Comparison of ENCODE assay signal across 23 mouse cellular contexts in the genomic region with DNA sequence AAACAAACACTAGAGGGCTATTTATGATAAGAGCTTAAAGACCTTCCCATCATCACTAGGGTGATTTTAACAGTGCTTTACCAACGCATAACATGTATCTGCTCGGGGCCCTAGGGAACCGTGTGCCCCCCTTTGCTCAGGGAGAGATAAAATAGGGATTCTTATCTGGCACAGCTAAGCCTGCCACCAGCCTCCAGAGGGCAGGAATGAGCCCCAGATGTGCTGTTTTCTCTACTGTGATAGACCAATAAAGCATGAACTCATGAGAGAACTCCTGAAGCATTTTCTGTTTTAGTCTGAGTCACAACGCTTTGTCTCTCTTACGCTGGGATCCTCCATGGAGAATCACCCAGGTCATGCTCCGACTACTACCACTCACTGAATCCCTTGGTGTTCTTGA. TPM values are rescaled to one million over a fixed set of nuclear protein-coding genes. Genes with fewer than 3 reads are reported as not detected.
DNase-seq lines count a peak whose midpoint lies in the region; ATAC-seq and TF ChIP-seq lines count a peak whose summit lies in the region.
"Had no signal": no experiment of that assay in that cellular context is flagged by ENCODE, and none has a peak within 500 bp of the region (broad histone marks: within the 10 kb centered on the region; RNA-seq: fewer than 3 reads in every experiment).

No protein-coding gene starts in this region.

- H3K27me3 ChIP-seq in midbrain, postnatal 0 days (ENCODE audit: insufficient read depth, low read length) = no peaks in the 10 kb centered on the region
- H3K27me3 ChIP-seq in midbrain, embryonic 10.5 days (ENCODE audit: low read depth, poor library complexity, severe bottlenecking) = no peaks in the 10 kb centered on the region
- H3K27me3 ChIP-seq in liver, embryonic 12.5 days (replicated peaks) = peaks cover 12% of the 10 kb centered on the region
- H3K27me3 ChIP-seq: embryonic facial prominence, embryonic 15.5 days; forebrain, embryonic 13.5 days; heart, embryonic 12.5 days; midbrain, embryonic 12.5 days had no signal

- H3K4me2 ChIP-seq in midbrain, postnatal 0 days (ENCODE audit: low read depth, low read length, poor library complexity, severe bottlenecking) = no peak overlapping the region
- H3K4me2 ChIP-seq in liver, embryonic 12.5 days = peak overlapping the region; percentile 56; the same call in 1 of the 2 replicates
- H3K4me2 ChIP-seq: embryonic facial prominence, embryonic 15.5 days; forebrain, embryonic 13.5 days; heart, embryonic 12.5 days; lung, embryonic 14.5 days; midbrain, embryonic 12.5 days had no signal

- H3K4me3 ChIP-seq in gastrocnemius, adult 2 months = no peak overlapping the region
- no peak overlapping the region for H3K4me3 ChIP-seq in midbrain, postnatal 0 days (ENCODE audit: low read depth, low read length)
- H3K4me3 ChIP-seq in midbrain, embryonic 10.5 days = no peak overlapping the region
- H3K4me3 ChIP-seq in liver, embryonic 12.5 days = no peak overlapping the region
- H3K4me3 ChIP-seq: embryonic facial prominence, embryonic 15.5 days; forebrain, embryonic 13.5 days; heart, embryonic 12.5 days; midbrain, embryonic 12.5 days had no signal

- peak; percentile 5; the same call in 1 of the 2 replicates for TF ChIP-seq CTCF in gastrocnemius, adult 2 months (IDR thresholded peaks at IDR 0.05)
- peak; percentile 48 for TF ChIP-seq CTCF in midbrain, postnatal 0 days (IDR thresholded peaks at IDR 0.05)

- H3K9me3 ChIP-seq in midbrain, postnatal 0 days (ENCODE audit: low read length) = no peaks in the 10 kb centered on the region
- H3K9me3 ChIP-seq in midbrain, embryonic 10.5 days (replicated peaks) = peaks cover 9% of the 10 kb centered on the region
- H3K9me3 ChIP-seq in liver, embryonic 12.5 days (replicated peaks) = peaks cover 16% of the 10 kb centered on the region
- H3K9me3 ChIP-seq: embryonic facial prominence, embryonic 15.5 days; forebrain, embryonic 13.5 days; midbrain, embryonic 12.5 days had no signal

- no peak for ATAC-seq in midbrain, postnatal 0 days (ENCODE audit: low FRiP score)
- no peak for ATAC-seq in liver, embryonic 12.5 days
- ATAC-seq: forebrain, embryonic 13.5 days; hindbrain, postnatal 0 days had no signal

- 89% methylated on average over 6 of the region's 6 CpGs for WGBS in midbrain, postnatal 0 days
- WGBS in midbrain, embryonic 10.5 days = 92% methylated on average over 6 of the region's 6 CpGs
- 71% methylated on average over 6 of the region's 6 CpGs for WGBS in liver, embryonic 12.5 days (ENCODE audit: insufficient replicate concordance)

- intact Hi-C loops in gastrocnemius, adult 2 months (cut with DNase I) = no loop called here
- intact Hi-C loops in gastrocnemius, postnatal 14 days (cut with DNase I; ENCODE audit: low total_unique reads) = no loop called here

- no peak for DNase-seq in gastrocnemius, adult 2 months
- no peak for DNase-seq in gastrocnemius, postnatal 14 days
- DNase-seq in midbrain, postnatal 0 days (ENCODE audit: low spot score) = no peak
- DNase-seq in midbrain, embryonic 10.5 days (ENCODE audit: low spot score) = no peak
- peak; percentile 33 for DNase-seq in thymus, postnatal 25 days
- no peak for DNase-seq in right cerebral cortex, postnatal 14 days
- no peak for DNase-seq in embryo, embryonic 10.5 days (ENCODE audit: low spot score)
- DNase-seq: adrenal gland, postnatal 25 days; cerebellum, adult 9-10 months; embryo, embryonic 11 days; heart, postnatal 36 days; kidney, adult 8-10 months; layer of hippocampus, postnatal 36 days; left cerebral cortex, postnatal 4 days; lung, embryonic 14.5 days had no signal

- no peak overlapping the region for H3K27ac ChIP-seq in gastrocnemius, adult 2 months
- no peak overlapping the region for H3K27ac ChIP-seq in midbrain, postnatal 0 days (ENCODE audit: low read depth, low read length)
- H3K27ac ChIP-seq in midbrain, embryonic 10.5 days (replicated peaks) = no peak overlapping the region
- peak overlapping the region; percentile 62 for H3K27ac ChIP-seq in liver, embryonic 12.5 days
- H3K27ac ChIP-seq: embryonic facial prominence, embryonic 15.5 days; forebrain, embryonic 13.5 days; hindbrain, postnatal 0 days; macrophage; midbrain, embryonic 12.5 days had no signal

- no peaks in the 10 kb centered on the region for H3K4me1 ChIP-seq in midbrain, postnatal 0 days (ENCODE audit: insufficient read depth, low read length)
- no peaks in the 10 kb centered on the region for H3K4me1 ChIP-seq in midbrain, embryonic 10.5 days
- H3K4me1 ChIP-seq in liver, embryonic 12.5 days = peaks cover 57% of the 10 kb centered on the region
- H3K4me1 ChIP-seq: forebrain, embryonic 13.5 days; heart, embryonic 12.5 days; midbrain, embryonic 12.5 days had no signal

- no peak overlapping the region for H3K9ac ChIP-seq in midbrain, postnatal 0 days (replicated peaks; ENCODE audit: low read length, poor library complexity, severe bottlenecking)
- H3K9ac ChIP-seq in liver, embryonic 12.5 days = 0 out of 2 replicates have a peak overlapping the region, but pooled peaks have one; percentile 4
- H3K9ac ChIP-seq: embryonic facial prominence, embryonic 15.5 days; forebrain, embryonic 13.5 days; heart, embryonic 12.5 days; lung, embryonic 14.5 days; midbrain, embryonic 12.5 days had no signal

- no peaks in the 10 kb centered on the region for H3K36me3 ChIP-seq in midbrain, postnatal 0 days (ENCODE audit: insufficient read depth, low read length)
- H3K36me3 ChIP-seq in midbrain, embryonic 10.5 days = no peaks in the 10 kb centered on the region
- H3K36me3 ChIP-seq in liver, embryonic 12.5 days = peaks cover 9% of the 10 kb centered on the region; the same call in 1 of the 2 replicates
- H3K36me3 ChIP-seq: embryonic facial prominence, embryonic 15.5 days; heart, embryonic 12.5 days; midbrain, embryonic 12.5 days had no signal

RNA-seq across cellular contexts. Expression of gene Cnih3, which starts 15.6 kb away (rescaled TPM):
- not detected for total RNA-seq in gastrocnemius, adult 2 months (2021)
- under 1 TPM in 1 of 2 experiments, not detected in 1; 0.10 TPM for total RNA-seq in gastrocnemius, postnatal 14 days (2021)
- total RNA-seq in midbrain, postnatal 0 days (2014; rRNA removed) = 35.7 and 40.1 TPM in 2 replicates
- 18.8 and 22.5 TPM in 2 replicates for polyA plus RNA-seq in midbrain, postnatal 0 days (2015; fragmentation: Nextera tagmentation; extraction: Ambion mirVana)
- polyA plus RNA-seq in midbrain, embryonic 10.5 days (2016; fragmentation: Nextera tagmentation; extraction: Ambion mirVana) = 0.60 and 1.1 TPM in 2 replicates
- polyA plus RNA-seq in liver, embryonic 12.5 days (2016; fragmentation: Nextera tagmentation; extraction: Ambion mirVana) = 0.05 TPM in 2 replicates
- total RNA-seq: adrenal gland, postnatal 25 days; heart, postnatal 36 days had no signal
- polyA plus RNA-seq: large intestine, adult 2 months; lung, embryonic 14.5 days; macrophage had no signal

Comparison
In these comparisons a context has a peak if more than half of its experiments do, and no peak if none do; other contexts are left out.
1. RNA of gene Cnih3, which starts 15.6 kb away (total RNA-seq): 35.7 to 40.1 TPM in midbrain, postnatal 0 days; 0.10 TPM in gastrocnemius, postnatal 14 days and not detected in gastrocnemius, adult 2 months; every median in the first group is over 10 times any median in the second.